Mouse (Mus musculus) heart, postnatal 0 days (tissue): ENCODE results near the gene Lmnb2. TPM values are rescaled to one million over a fixed set of nuclear protein-coding genes. Genes with fewer than 3 reads are reported as not detected.

Experiments
- ATAC-seq: fragments of 200-750 bp; cut with Nextera tagmentation; 2 replicates; pipeline ENCODE4 v1.8.0; 2017; ENCODE audit warnings: low read depth, moderate number of reproducible peaks, moderate library complexity; ENCODE audit not compliant: insufficient read depth
- DNase-seq: peaks from one replicate; pipeline ENCODE4 v3.0.0-alpha.2; 2016; ENCODE audit warnings: low spot score
- H3K27ac ChIP-seq: fragments of 300-500 bp; sonication (generic); 2 replicates; pipeline ENCODE4 v1.5.1; 2014; ENCODE audit warnings: low read depth, mild to moderate bottlenecking
- H3K27me3 ChIP-seq: fragments of 300-500 bp; sonication (generic); 2 replicates; pipeline ENCODE4 v1.6.1; 2014; ENCODE audit warnings: low read length, mixed read lengths; ENCODE audit not compliant: control insufficient read depth, insufficient read depth
- H3K36me3 ChIP-seq: fragments of 300-500 bp; sonication (generic); replicated peaks from 2 replicates; pipeline ENCODE4 v1.6.1; 2014; ENCODE audit warnings: low read length, mixed read lengths; ENCODE audit not compliant: control insufficient read depth, insufficient read depth
- H3K4me1 ChIP-seq: fragments of 300-500 bp; sonication (generic); 2 replicates; pipeline ENCODE4 v1.6.1; 2014; ENCODE audit warnings: antibody characterized with exemption; ENCODE audit not compliant: control insufficient read depth, insufficient read depth
- H3K4me2 ChIP-seq: fragments of 300-500 bp; sonication (generic); 2 replicates; pipeline ENCODE4 v1.6.1; 2014; ENCODE audit warnings: low read depth, mild to moderate bottlenecking, low read length, moderate library complexity
- H3K4me3 ChIP-seq: fragments of 300-500 bp; sonication (generic); 2 replicates; pipeline ENCODE4 v1.5.1; 2014; ENCODE audit warnings: low read depth, low read length
- H3K9ac ChIP-seq: fragments of 300-500 bp; sonication (generic); replicated peaks from 2 replicates; pipeline ENCODE4 v1.6.1; 2014; ENCODE audit warnings: low read depth, low read length, mixed read lengths
- H3K9me3 ChIP-seq: fragments of 300-500 bp; sonication (generic); replicated peaks from 2 replicates; pipeline ENCODE4 v1.6.1; 2016; ENCODE audit warnings: low read length; ENCODE audit not compliant: control insufficient read depth
- CTCF ChIP-seq: IDR thresholded peaks from 2 replicates; pipeline ENCODE4 v1.5.1; 2016; ENCODE audit warnings: antibody characterized with exemption, control low read depth, low read depth
- EP300 ChIP-seq: IDR thresholded peaks from 2 replicates; pipeline ENCODE4 v1.6.1; 2016; ENCODE audit warnings: antibody characterized with exemption, low read depth
- WGBS: fragments of 180-500 bp; shearing (Covaris S2); extraction: QIAGEN DNeasy Blood & Tissue Kit; methylation state at CpG from one replicate; pipeline ENCODE4 v1.1.7; 2014; 5-methylcytosine and 5-hydroxymethylcytosine counted together
- polyA plus RNA-seq: library from polyadenylated mRNA; unstranded; fragments of >200 nt; fragmentation: Nextera tagmentation; extraction: Ambion mirVana; gene quantifications from 2 replicates; pipeline ENCODE4 v1.2.1, GENCODE M21; 2015
- total RNA-seq: library from RNA; depleted of rRNA; stranded (reverse); fragments of >200 nt; gene quantifications from 2 replicates; pipeline ENCODE4 v1.2.3, GENCODE M21; 2014; ENCODE audit warnings: low replicate concordance

Gene Lmnb2
- total and polyA plus RNA-seq, 2 experiments from 2014 or later = 9.1 to 13.9 TPM

DNA sequence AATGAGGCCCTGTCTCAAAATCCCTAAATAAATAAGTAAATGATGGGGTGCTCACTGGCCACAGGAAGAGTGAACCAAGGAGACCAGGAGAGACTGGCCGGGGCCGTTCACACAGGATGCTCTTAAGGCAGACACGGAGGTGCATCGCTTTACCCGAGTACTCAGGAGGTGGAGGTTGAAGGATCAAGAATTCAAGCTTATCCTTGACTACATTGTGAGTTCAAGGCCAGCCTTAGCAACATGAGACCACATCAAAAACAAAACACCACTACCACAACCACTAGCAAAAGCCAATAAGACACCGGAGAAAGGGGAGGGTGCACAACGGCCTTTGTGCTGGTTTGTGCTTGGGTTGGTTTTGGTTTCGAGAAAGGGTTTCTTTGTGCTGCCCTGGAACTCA is 38.3 kb upstream of the Lmnb2 start:
- no peak overlapping the region for H3K9ac ChIP-seq
- no peak overlapping the region for H3K27ac ChIP-seq
- no peak overlapping the region for H3K4me3 ChIP-seq
- H3K27me3 ChIP-seq = no peaks in the 10 kb centered on the region
- no peak for ATAC-seq
- WGBS = 90% methylated on average over 8 of the region's 8 CpGs
- H3K36me3 ChIP-seq = no peaks in the 10 kb centered on the region
- no peak overlapping the region for H3K4me2 ChIP-seq
- no peaks in the 10 kb centered on the region for H3K9me3 ChIP-seq
- TF ChIP-seq EP300 (no peak), CTCF (no peak)
- peaks cover 12% of the 10 kb centered on the region for H3K4me1 ChIP-seq
- no peak for DNase-seq

DNA sequence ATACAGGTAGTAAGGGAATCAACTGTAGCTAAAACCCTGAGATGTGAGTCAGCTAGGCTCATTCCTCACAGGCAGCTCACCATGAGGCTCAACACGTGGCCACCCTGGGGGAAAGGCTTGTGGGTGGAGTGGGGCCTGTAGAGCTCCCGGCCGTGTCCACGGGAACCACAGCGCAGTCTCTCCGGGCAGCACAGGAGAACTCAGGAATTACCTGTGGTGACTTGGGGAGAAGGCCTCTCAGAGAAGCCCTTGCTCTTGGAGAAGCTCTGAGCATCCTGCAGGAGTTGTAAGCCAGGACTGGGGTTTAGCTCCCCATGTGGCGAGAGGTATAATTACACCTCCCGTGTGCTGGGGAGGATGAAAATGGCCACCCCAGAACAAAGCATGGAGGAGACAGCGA is 37.5 kb upstream of the Lmnb2 start:
- peaks cover 10% of the 10 kb centered on the region; the same call in 1 of the 2 replicates for H3K4me1 ChIP-seq
- peak; percentile 37; the same call in 1 of the 2 replicates for ATAC-seq

DNA sequence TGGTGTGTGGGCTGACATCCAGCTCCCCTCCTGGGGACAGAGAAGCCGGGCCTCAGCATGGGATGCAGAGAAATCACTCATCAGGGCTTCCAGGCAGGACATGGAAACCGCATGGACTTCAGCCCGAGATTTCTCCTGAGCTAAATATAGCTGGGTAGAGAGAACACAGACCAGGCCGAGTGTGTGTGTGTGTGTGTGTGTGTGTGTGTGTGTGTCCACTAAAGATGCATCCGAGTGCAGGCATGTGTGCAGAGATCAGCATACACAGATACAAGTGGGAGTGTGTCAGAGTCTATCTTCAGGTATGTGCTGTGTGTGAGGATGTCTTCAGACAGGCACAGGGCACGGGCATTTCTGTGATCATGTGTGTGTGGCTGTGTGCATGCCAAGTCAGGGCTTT is 36.8 kb upstream of the Lmnb2 start:
- Histone ChIP-seq H3K4me2 (no peak overlapping the region), H3K27ac (peak overlapping the region; percentile 84), H3K9ac (no peak overlapping the region), H3K4me3 (no peak overlapping the region), H3K27me3 (no peaks in the 10 kb centered on the region), H3K36me3 (no peaks in the 10 kb centered on the region), H3K9me3 (no peaks in the 10 kb centered on the region), H3K4me1 (peaks cover 10% of the 10 kb centered on the region; the same call in 1 of the 2 replicates)
- peak; percentile 69 for ATAC-seq
- WGBS = 10% methylated on average over 6 of the region's 6 CpGs
- DNase-seq = peak; percentile 65
- TF ChIP-seq CTCF (no peak), EP300 (no peak)

More for the DNA sequence above, 37.5 kb upstream of the Lmnb2 start:
- no peaks in the 10 kb centered on the region for H3K27me3 ChIP-seq
- no peak overlapping the region for H3K9ac ChIP-seq
- H3K4me2 ChIP-seq = no peak overlapping the region
- H3K4me3 ChIP-seq = no peak overlapping the region
- H3K36me3 ChIP-seq = no peaks in the 10 kb centered on the region
- DNase-seq = peak; percentile 74
- no peaks in the 10 kb centered on the region for H3K9me3 ChIP-seq
- 13% methylated on average over 9 of the region's 9 CpGs for WGBS
- H3K27ac ChIP-seq = peak overlapping the region; percentile 84
- peak; percentile 84 for TF ChIP-seq CTCF
- no peak for TF ChIP-seq EP300

DNA sequence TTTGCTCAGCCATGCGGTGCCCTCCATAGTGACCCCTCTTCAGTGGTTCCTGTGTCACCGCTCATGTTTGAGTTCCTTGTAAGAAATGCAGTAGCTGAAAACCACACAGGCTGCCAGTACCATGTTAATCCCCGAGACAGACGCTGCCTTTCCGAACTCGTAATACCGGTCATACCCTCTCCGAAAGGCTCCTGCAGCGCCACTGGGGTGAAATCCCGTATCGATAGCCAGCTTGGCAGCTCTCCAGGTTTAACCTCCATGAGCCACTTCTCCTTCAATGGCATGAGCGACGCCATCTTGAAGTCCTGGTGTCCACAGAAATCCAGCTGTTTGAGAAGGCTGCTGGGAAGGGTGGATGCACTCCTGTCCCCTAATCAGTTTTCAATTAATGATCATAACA is 36.4 kb upstream of the Lmnb2 start:
- H3K27me3 ChIP-seq = no peaks in the 10 kb centered on the region
- H3K9me3 ChIP-seq = no peaks in the 10 kb centered on the region
- H3K4me3 ChIP-seq = no peak overlapping the region
- H3K36me3 ChIP-seq = no peaks in the 10 kb centered on the region
- TF ChIP-seq EP300 = no peak
- no peak for TF ChIP-seq CTCF
- H3K4me2 ChIP-seq = no peak overlapping the region
- DNase-seq (no peak), ATAC-seq (no peak)
- peak overlapping the region; percentile 84 for H3K27ac ChIP-seq
- peaks cover 10% of the 10 kb centered on the region; the same call in 1 of the 2 replicates for H3K4me1 ChIP-seq
- no peak overlapping the region for H3K9ac ChIP-seq
- 50% methylated on average over 13 of the region's 13 CpGs for WGBS

DNA sequence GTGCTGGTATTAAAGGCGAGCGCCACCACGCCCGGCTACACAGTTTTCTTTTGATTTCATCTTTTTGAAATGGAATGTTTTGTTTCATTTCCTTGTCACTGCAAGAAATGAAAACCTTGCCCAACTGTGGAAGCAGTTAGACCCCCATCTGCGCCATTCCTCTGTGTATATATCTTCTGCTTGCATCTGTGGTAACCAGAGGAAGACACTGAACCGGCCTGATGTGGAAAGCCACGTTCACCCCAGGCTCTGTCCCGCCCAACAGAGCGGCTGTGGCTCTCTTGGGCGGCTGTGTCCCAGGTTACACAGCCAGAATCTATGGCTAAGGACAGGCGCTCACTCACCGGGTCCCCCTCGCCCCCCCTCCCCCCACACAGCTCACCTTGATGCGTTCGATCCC is 34.4 kb upstream of the Lmnb2 start:
- H3K4me2 ChIP-seq = no peak overlapping the region
- no peak for TF ChIP-seq EP300
- TF ChIP-seq CTCF = no peak
- H3K4me1 ChIP-seq = peaks cover 26% of the 10 kb centered on the region
- H3K27ac ChIP-seq = no peak overlapping the region
- H3K4me3 ChIP-seq = no peak overlapping the region
- DNase-seq (no peak), ATAC-seq (no peak)
- H3K9me3 ChIP-seq = no peaks in the 10 kb centered on the region
- 71% methylated on average over 15 of the region's 15 CpGs for WGBS
- H3K36me3 ChIP-seq = no peaks in the 10 kb centered on the region
- H3K27me3 ChIP-seq = no peaks in the 10 kb centered on the region
- no peak overlapping the region for H3K9ac ChIP-seq

DNA sequence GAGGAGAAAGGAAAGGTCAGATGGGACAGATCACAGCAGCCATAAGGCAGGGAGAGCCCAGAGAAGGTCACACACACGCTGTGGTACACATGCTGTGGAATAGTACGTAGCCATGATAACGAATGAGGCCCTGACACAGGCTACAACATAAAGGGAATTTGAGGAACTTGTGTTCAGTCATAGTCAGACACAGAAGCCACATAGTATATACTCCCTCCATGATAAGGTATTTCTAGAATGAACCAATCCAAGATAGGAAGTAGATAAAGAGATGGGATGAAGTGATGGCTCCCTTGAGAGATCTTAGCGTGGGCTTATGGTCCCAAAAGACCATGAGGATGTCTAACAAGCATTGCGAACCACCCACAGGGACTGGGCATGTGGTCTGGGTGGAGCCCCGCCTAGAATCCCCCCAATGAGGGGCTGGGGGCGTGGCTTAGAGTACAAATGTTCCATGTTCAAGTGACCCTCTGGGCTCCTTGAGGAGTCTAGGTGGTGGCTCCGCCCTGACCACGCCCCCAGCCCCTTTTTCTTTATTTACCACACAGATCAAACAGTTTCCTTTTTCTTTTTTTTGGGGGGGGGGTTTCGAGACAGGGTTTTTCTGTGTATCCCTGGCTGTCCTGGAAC is 33.8 kb upstream of the Lmnb2 start:
- WGBS = 79% methylated on average over 10 of the region's 10 CpGs
- TF ChIP-seq EP300 (no peak), CTCF (no peak)
- no peak overlapping the region for H3K4me3 ChIP-seq
- DNase-seq (no peak), ATAC-seq (no peak)
- H3K4me1 ChIP-seq = peaks cover 31% of the 10 kb centered on the region
- H3K9ac ChIP-seq = no peak overlapping the region
- H3K9me3 ChIP-seq = no peaks in the 10 kb centered on the region
- no peak overlapping the region for H3K27ac ChIP-seq
- no peaks in the 10 kb centered on the region for H3K27me3 ChIP-seq
- H3K4me2 ChIP-seq = no peak overlapping the region
- no peaks in the 10 kb centered on the region for H3K36me3 ChIP-seq
